Mouse (Mus musculus) liver, embryonic 14.5 days (tissue): ENCODE data around the gene Olfr690. TPM values are rescaled to one million over a fixed set of nuclear protein-coding genes. Genes with fewer than 3 reads are reported as not detected.

Source experiments
- ATAC-seq: fragments of 200-750 bp; cut with Nextera tagmentation; 2 replicates; pipeline ENCODE4 v1.8.0; 2017; ENCODE audit warnings: moderate number of reproducible peaks, mild to moderate bottlenecking, moderate library complexity; ENCODE audit not compliant: insufficient read depth
- DNase-seq, 3 experiments: peaks; one replicate each; pipeline ENCODE4 v3.0.0-alpha.2; 2012 to 2013; ENCODE audit warnings: low read depth in 3 of 3, low spot score in 3 of 3
- H3K27ac ChIP-seq: fragments of 300-500 bp; sonication (generic); 2 replicates; pipeline ENCODE4 v1.5.1; 2014; ENCODE audit warnings: moderate library complexity, mild to moderate bottlenecking, control low read depth, inconsistent platforms
- H3K27me3 ChIP-seq: fragments of 300-500 bp; sonication (generic); 2 replicates; pipeline ENCODE4 v1.6.1; 2014; ENCODE audit warnings: mild to moderate bottlenecking, low read length, moderate library complexity; ENCODE audit not compliant: control insufficient read depth, insufficient read depth
- H3K36me3 ChIP-seq: fragments of 300-500 bp; sonication (generic); replicated peaks from 2 replicates; pipeline ENCODE4 v1.6.1; 2014; ENCODE audit warnings: low read depth; ENCODE audit not compliant: control insufficient read depth, insufficient read depth
- H3K4me1 ChIP-seq, 2 experiments: fragments of 200-500 bp in 1 of 2; fragments of 300-500 bp in 1 of 2; sonication (generic) in 1 of 2; replicated peaks; 2 replicates each; pipeline ENCODE4 v1.6.1; 2012 to 2014; ENCODE audit warnings: antibody characterized with exemption in 1 of 2, inconsistent platforms in 1 of 2, low read length in 1 of 2; ENCODE audit not compliant: control insufficient read depth in 2 of 2, insufficient read depth in 2 of 2
- H3K4me2 ChIP-seq: fragments of 300-500 bp; sonication (generic); 2 replicates; pipeline ENCODE4 v1.6.1; 2014; ENCODE audit warnings: low read depth, mild to moderate bottlenecking, control low read depth, moderate library complexity
- H3K4me3 ChIP-seq, 2 experiments: fragments of 200-500 bp in 1 of 2; fragments of 300-500 bp in 1 of 2; sonication (generic) in 1 of 2; 2 replicates each; pipeline ENCODE4 v1.5.1; 2012 to 2014; ENCODE audit warnings: low read depth in 2 of 2, low read length in 2 of 2, mild to moderate bottlenecking in 2 of 2, control low read depth in 1 of 2, inconsistent platforms in 1 of 2, moderate library complexity in 1 of 2; ENCODE audit not compliant: insufficient read depth in 1 of 2
- H3K9ac ChIP-seq: fragments of 300-500 bp; sonication (generic); replicated peaks from 2 replicates; pipeline ENCODE4 v1.6.1; 2014; ENCODE audit warnings: mild to moderate bottlenecking, control low read depth, moderate library complexity
- H3K9me3 ChIP-seq: fragments of 300-500 bp; sonication (generic); 2 replicates; pipeline ENCODE4 v1.6.1; 2016; ENCODE audit warnings: low read length, mixed read lengths; ENCODE audit not compliant: control insufficient read depth
- CTCF ChIP-seq: IDR thresholded peaks from 2 replicates; pipeline ENCODE4 v1.5.1; 2016; ENCODE audit warnings: antibody characterized with exemption, low read depth, control low read depth
- EP300 ChIP-seq: IDR thresholded peaks from 2 replicates; pipeline ENCODE4 v1.6.1; 2016; ENCODE audit warnings: antibody characterized with exemption, low read depth
- WGBS: fragments of 180-500 bp; shearing (Covaris S2); extraction: QIAGEN DNeasy Blood & Tissue Kit; methylation state at CpG from one replicate; pipeline ENCODE4 v1.1.7; 2014; ENCODE audit not compliant: insufficient replicate concordance; 5-methylcytosine and 5-hydroxymethylcytosine counted together
- polyA plus RNA-seq, 2 experiments: library from polyadenylated mRNA; depleted of rRNA in 1 of 2; stranded (reverse) in 1 of 2; unstranded in 1 of 2; fragments of >200 nt; fragmentation: Nextera tagmentation in 1 of 2; extraction: Ambion mirVana in 1 of 2; gene quantifications; 2 replicates each; pipeline versions ENCODE4 v1.2.1 to v1.2.3; 2012 to 2014

Gene Olfr690
- polyA plus RNA-seq, 2 experiments: not detected

DNA sequence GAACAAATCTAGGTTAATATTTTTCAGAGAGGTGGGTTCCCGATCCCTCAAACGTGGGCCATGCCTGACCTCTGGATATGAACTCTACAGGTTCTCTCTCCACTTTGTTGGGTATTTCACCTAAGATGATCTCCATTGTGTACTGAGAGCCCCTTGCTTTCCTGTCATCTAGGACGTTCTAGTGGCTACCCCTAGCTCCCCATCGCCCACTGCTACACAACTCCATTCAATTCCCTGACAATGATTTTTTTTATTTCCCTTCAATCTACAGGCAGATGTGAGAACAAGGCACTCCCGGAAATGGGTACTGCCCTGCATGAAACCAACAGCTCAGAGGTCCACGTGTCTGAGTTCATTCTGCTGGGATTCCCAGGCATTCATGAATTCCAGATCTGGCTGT is 46.1 kb downstream of the Olfr690 start, which contains the start of gene Olfr688:
Gene Olfr688 (plus strand): TSS at position 301 of the 400 bp plus-strand sequence.
- H3K4me3 ChIP-seq: no peak within 1 kb of the TSS
- TF ChIP-seq CTCF: no peak
- no peak for TF ChIP-seq EP300
- no peak within 1 kb of the TSS for H3K4me2 ChIP-seq
- 52% methylated on average over 6 of the region's 6 CpGs for WGBS
- H3K9ac ChIP-seq: no peak within 1 kb of the TSS
- H3K27me3 ChIP-seq: no peaks in the 10 kb centered on the region
- no peak for DNase-seq
- no peaks in the 10 kb centered on the region for H3K9me3 ChIP-seq
- no peak for ATAC-seq
- no peaks in the 10 kb centered on the region for H3K4me1 ChIP-seq
- no peaks in the 10 kb centered on the region for H3K36me3 ChIP-seq
- H3K27ac ChIP-seq: no peak within 1 kb of the TSS

Other genes starting within 250 kb of the Olfr690 start
- not detected in 2 replicates for gene Olfr680-ps1, start 241.3 kb downstream of the Olfr690 start, polyA plus RNA-seq (2012; rRNA removed)
- not detected in 2 replicates for gene Olfr680-ps1, start 241.3 kb downstream of the Olfr690 start, polyA plus RNA-seq (2014; fragmentation: Nextera tagmentation; extraction: Ambion mirVana)
- gene Olfr681, start 217.3 kb downstream of the Olfr690 start, polyA plus RNA-seq (2012; rRNA removed): not detected in 2 replicates
- not detected in 2 replicates for gene Olfr681, start 217.3 kb downstream of the Olfr690 start, polyA plus RNA-seq (2014; fragmentation: Nextera tagmentation; extraction: Ambion mirVana)
- gene Olfr683, start 187.1 kb downstream of the Olfr690 start, polyA plus RNA-seq (2012; rRNA removed): not detected in 2 replicates
- not detected in 2 replicates for gene Olfr683, start 187.1 kb downstream of the Olfr690 start, polyA plus RNA-seq (2014; fragmentation: Nextera tagmentation; extraction: Ambion mirVana)
- gene Olfr684, start 170.5 kb downstream of the Olfr690 start, polyA plus RNA-seq (2012; rRNA removed): not detected in 2 replicates
- not detected in 2 replicates for gene Olfr684, start 170.5 kb downstream of the Olfr690 start, polyA plus RNA-seq (2014; fragmentation: Nextera tagmentation; extraction: Ambion mirVana)
- gene Olfr685, start 148.1 kb downstream of the Olfr690 start, polyA plus RNA-seq (2012; rRNA removed): not detected in 2 replicates
- gene Olfr685, start 148.1 kb downstream of the Olfr690 start, polyA plus RNA-seq (2014; fragmentation: Nextera tagmentation; extraction: Ambion mirVana): not detected in 2 replicates
- not detected in 2 replicates for gene Olfr686, start 126.6 kb downstream of the Olfr690 start, polyA plus RNA-seq (2012; rRNA removed)
- not detected in 2 replicates for gene Olfr686, start 126.6 kb downstream of the Olfr690 start, polyA plus RNA-seq (2014; fragmentation: Nextera tagmentation; extraction: Ambion mirVana)
- not detected in 2 replicates for gene Olfr688, start 46.0 kb downstream of the Olfr690 start, polyA plus RNA-seq (2012; rRNA removed)
- not detected in 2 replicates for gene Olfr688, start 46.0 kb downstream of the Olfr690 start, polyA plus RNA-seq (2014; fragmentation: Nextera tagmentation; extraction: Ambion mirVana)
- not detected in 2 replicates for gene Olfr689, start 22.9 kb downstream of the Olfr690 start, polyA plus RNA-seq (2012; rRNA removed)
- not detected in 2 replicates for gene Olfr689, start 22.9 kb downstream of the Olfr690 start, polyA plus RNA-seq (2014; fragmentation: Nextera tagmentation; extraction: Ambion mirVana)
- gene Olfr691, start 8.2 kb upstream of the Olfr690 start, polyA plus RNA-seq (2012; rRNA removed): not detected in 2 replicates
- not detected in 2 replicates for gene Olfr691, start 8.2 kb upstream of the Olfr690 start, polyA plus RNA-seq (2014; fragmentation: Nextera tagmentation; extraction: Ambion mirVana)
- gene Olfr692, start 34.1 kb upstream of the Olfr690 start, polyA plus RNA-seq (2012; rRNA removed): not detected in 2 replicates
- not detected in 2 replicates for gene Olfr692, start 34.1 kb upstream of the Olfr690 start, polyA plus RNA-seq (2014; fragmentation: Nextera tagmentation; extraction: Ambion mirVana)
- not detected in 2 replicates for gene Gm5901, start 40.9 kb upstream of the Olfr690 start, polyA plus RNA-seq (2012; rRNA removed)
- gene Gm5901, start 40.9 kb upstream of the Olfr690 start, polyA plus RNA-seq (2014; fragmentation: Nextera tagmentation; extraction: Ambion mirVana): not detected in 2 replicates
- 8.1 and 8.7 TPM in 2 replicates for gene Fam160a2, start 66.0 kb upstream of the Olfr690 start, polyA plus RNA-seq (2012; rRNA removed)
- gene Fam160a2, start 66.0 kb upstream of the Olfr690 start, polyA plus RNA-seq (2014; fragmentation: Nextera tagmentation; extraction: Ambion mirVana): 7.4 and 8.1 TPM in 2 replicates
- gene Cnga4, start 70.5 kb upstream of the Olfr690 start, polyA plus RNA-seq (2012; rRNA removed): 0.02 TPM in 1 of 2 replicates, not detected in the other
- gene Cnga4, start 70.5 kb upstream of the Olfr690 start, polyA plus RNA-seq (2014; fragmentation: Nextera tagmentation; extraction: Ambion mirVana): not detected in 2 replicates
- not detected in 2 replicates for gene Cckbr, start 91.6 kb upstream of the Olfr690 start, polyA plus RNA-seq (2012; rRNA removed)
- not detected in 2 replicates for gene Cckbr, start 91.6 kb upstream of the Olfr690 start, polyA plus RNA-seq (2014; fragmentation: Nextera tagmentation; extraction: Ambion mirVana)
- gene Cavin3, start 148.2 kb upstream of the Olfr690 start, polyA plus RNA-seq (2012; rRNA removed): 2.3 and 2.6 TPM in 2 replicates
- gene Cavin3, start 148.2 kb upstream of the Olfr690 start, polyA plus RNA-seq (2014; fragmentation: Nextera tagmentation; extraction: Ambion mirVana): 4.1 and 4.7 TPM in 2 replicates
- gene Smpd1, start 220.3 kb upstream of the Olfr690 start, polyA plus RNA-seq (2012; rRNA removed): 9.3 and 11.5 TPM in 2 replicates
- gene Smpd1, start 220.3 kb upstream of the Olfr690 start, polyA plus RNA-seq (2014; fragmentation: Nextera tagmentation; extraction: Ambion mirVana): 22.3 and 25.2 TPM in 2 replicates
- gene Apbb1, start 247.5 kb upstream of the Olfr690 start, polyA plus RNA-seq (2012; rRNA removed): 2.1 and 3.0 TPM in 2 replicates
- gene Apbb1, start 247.5 kb upstream of the Olfr690 start, polyA plus RNA-seq (2014; fragmentation: Nextera tagmentation; extraction: Ambion mirVana): 1.6 and 2.3 TPM in 2 replicates